Mouse (Mus musculus) E14TG2a.4 (cell line): Measurements from ENCODE around the gene Rnf111.

Experiments used
- CTCF ChIP-seq: conservative IDR thresholded peaks from 2 replicates; pipeline ENCODE4 v1.5.1; 2014; ENCODE audit warnings: low read length
- NANOG ChIP-seq: IDR thresholded peaks from 2 replicates; pipeline ENCODE4 v1.6.1; 2014; ENCODE audit warnings: borderline replicate concordance, low read length, mixed read lengths
- POU5F1 ChIP-seq: IDR thresholded peaks from 2 replicates; pipeline ENCODE4 v1.6.1; 2014; ENCODE audit warnings: low read length, borderline replicate concordance

DNA sequence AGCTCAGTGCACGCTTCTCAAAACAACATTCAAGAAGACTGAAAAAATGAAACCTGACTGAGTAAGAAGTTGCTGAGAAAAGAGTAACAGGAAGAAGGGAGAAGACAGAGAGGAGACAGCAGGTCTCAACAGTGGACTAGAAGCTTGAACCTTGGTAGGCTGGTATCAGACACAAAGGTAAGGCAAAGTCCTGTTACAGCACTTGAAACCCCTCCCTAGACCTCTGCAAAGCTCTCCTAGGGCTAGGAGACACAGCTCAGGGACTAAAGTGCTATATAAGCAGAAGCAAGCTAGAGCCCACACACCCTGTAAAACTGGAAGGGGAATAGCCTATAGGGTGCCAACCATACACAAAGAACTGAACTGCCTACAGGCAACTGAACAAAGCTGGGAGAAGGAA is 30.1 kb downstream of the Rnf111 start:
- no peak for TF ChIP-seq CTCF
- TF ChIP-seq POU5F1, result no peak
- no peak for TF ChIP-seq NANOG
